Mouse (Mus musculus): ENCODE results near the gene Vps16.

DNA sequence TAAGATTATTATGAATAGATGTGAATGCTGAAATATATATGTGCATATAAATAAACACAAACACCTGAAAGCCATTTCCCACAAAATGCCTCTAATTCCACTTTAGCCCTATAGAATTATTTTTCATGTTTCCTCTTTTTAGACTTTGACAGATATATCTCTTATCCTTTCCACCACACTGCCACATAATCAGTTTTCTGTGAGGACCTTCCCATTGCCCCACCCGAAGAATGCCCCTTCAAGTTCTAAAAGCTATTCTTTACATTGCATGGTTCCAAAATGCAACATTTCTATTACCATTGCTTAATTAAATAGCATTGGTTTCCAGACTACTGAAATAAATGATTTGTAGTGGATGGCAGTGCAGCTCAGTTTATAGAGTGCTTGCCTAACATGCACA, 42.3 kb downstream of the Vps16 start:
- TF ChIP-seq CTCF (IDR thresholded peaks at IDR 0.05; ENCODE audit: control insufficient read depth, insufficient read depth, insufficient replicate concordance, low read depth, low read length), result no peak
- TF ChIP-seq POLR2A (IDR thresholded peaks at IDR 0.05; ENCODE audit: control insufficient read depth, low read depth, low read length), result no peak

Data from testis, adult 2 months (tissue).